Mouse (Mus musculus) testis, adult 2 months (tissue): ENCODE data around the gene Abcc9. TPM values are rescaled to one million over a fixed set of nuclear protein-coding genes. Genes with fewer than 3 reads are reported as not detected.

Experiments used
- H3K27ac ChIP-seq: fragments of 200-500 bp; 2 replicates; pipeline ENCODE4 v1.5.1; 2012; ENCODE audit warnings: low read depth, low read length; ENCODE audit not compliant: control insufficient read depth, insufficient read depth
- H3K27me3 ChIP-seq: fragments of 200-500 bp; 2 replicates; pipeline ENCODE4 v1.6.1; 2012; ENCODE audit warnings: mild to moderate bottlenecking, low read length, moderate library complexity; ENCODE audit not compliant: control insufficient read depth, insufficient read depth
- H3K36me3 ChIP-seq: fragments of 200-500 bp; 2 replicates; pipeline ENCODE4 v1.6.1; 2012; ENCODE audit warnings: mild to moderate bottlenecking, low read length; ENCODE audit not compliant: control insufficient read depth, insufficient read depth
- H3K4me1 ChIP-seq: fragments of 200-500 bp; 2 replicates; pipeline ENCODE4 v1.6.1; 2012; ENCODE audit warnings: low read length; ENCODE audit not compliant: control insufficient read depth, insufficient read depth
- H3K4me3 ChIP-seq: fragments of 200-500 bp; 2 replicates; pipeline ENCODE4 v1.5.1; 2012; ENCODE audit warnings: low read depth, mild to moderate bottlenecking, low read length, moderate library complexity, mixed read lengths; ENCODE audit not compliant: control insufficient read depth
- CTCF ChIP-seq: fragments of 200-500 bp; IDR thresholded peaks from 2 replicates; pipeline ENCODE4 v1.5.1; 2012; ENCODE audit warnings: low read depth, mild to moderate bottlenecking, inconsistent platforms, low read length, moderate library complexity; ENCODE audit not compliant: control insufficient read depth, insufficient read depth, insufficient replicate concordance
- POLR2A ChIP-seq: fragments of 200-500 bp; IDR thresholded peaks from 2 replicates; pipeline ENCODE4 v1.6.1; 2012; ENCODE audit warnings: low read depth, mild to moderate bottlenecking, inconsistent platforms, low read length, moderate library complexity; ENCODE audit not compliant: control insufficient read depth
- polyA plus RNA-seq: library from polyadenylated mRNA; depleted of rRNA; stranded (reverse); fragments of >200 nt; gene quantifications from 2 replicates; pipeline ENCODE4 v1.2.3, GENCODE M21; 2012

Abcc9 gene
- polyA plus RNA-seq, 1 experiment, result 0.78 TPM

- H3K4me3 ChIP-seq, result no peak overlapping the region
- no peaks in the 10 kb centered on the region for H3K27me3 ChIP-seq
- no peak for TF ChIP-seq POLR2A
- no peak for TF ChIP-seq CTCF
- H3K27ac ChIP-seq, result no peak overlapping the region
- peaks cover 7% of the 10 kb centered on the region for H3K4me1 ChIP-seq
- H3K36me3 ChIP-seq, result no peaks in the 10 kb centered on the region
Measured at GRCm38 (mm10) chr6:142703441-142703930, 1.4 kb upstream of the Abcc9 start.

- Histone ChIP-seq H3K27me3 (no peaks in the 10 kb centered on the region), H3K4me3 (no peak overlapping the region), H3K36me3 (no peaks in the 10 kb centered on the region), H3K27ac (no peak overlapping the region), H3K4me1 (peaks cover 7% of the 10 kb centered on the region)
- TF ChIP-seq POLR2A (0 out of 2 replicates have a peak, but pooled peaks have one; percentile 3), CTCF (no peak)
Measured at GRCm38 (mm10) chr6:142701161-142701560, 954 bp downstream of the Abcc9 start.

- H3K36me3 ChIP-seq, result no peaks in the 10 kb centered on the region
- TF ChIP-seq POLR2A (no peak), CTCF (no peak)
- no peak overlapping the region for H3K27ac ChIP-seq
- H3K4me1 ChIP-seq, result peaks cover 7% of the 10 kb centered on the region
- no peaks in the 10 kb centered on the region for H3K27me3 ChIP-seq
- no peak overlapping the region for H3K4me3 ChIP-seq
Measured at GRCm38 (mm10) chr6:142700753-142701152, 1.4 kb downstream of the Abcc9 start.

GRCm38 (mm10) chr6:142692085-142692484 is 10.0 kb downstream of the Abcc9 start:
- no peak overlapping the region for H3K27ac ChIP-seq
- TF ChIP-seq CTCF (no peak), POLR2A (no peak)

GRCm38 (mm10) chr6:142689673-142690072 is 12.4 kb downstream of the Abcc9 start:
- Histone ChIP-seq H3K4me1 (no peaks in the 10 kb centered on the region), H3K4me3 (no peak overlapping the region), H3K27me3 (no peaks in the 10 kb centered on the region), H3K27ac (no peak overlapping the region), H3K36me3 (no peaks in the 10 kb centered on the region)
- TF ChIP-seq CTCF (no peak), POLR2A (no peak)

More at GRCm38 (mm10) chr6:142692085-142692484, 10.0 kb downstream of the Abcc9 start:
- no peak overlapping the region for H3K4me3 ChIP-seq
- no peaks in the 10 kb centered on the region for H3K27me3 ChIP-seq
- no peaks in the 10 kb centered on the region for H3K4me1 ChIP-seq
- H3K36me3 ChIP-seq, result no peaks in the 10 kb centered on the region

GRCm38 (mm10) chr6:142682985-142683691 is 19.0 kb downstream of the Abcc9 start:
- Histone ChIP-seq H3K4me1 (no peaks in the 10 kb centered on the region), H3K27ac (no peak overlapping the region), H3K36me3 (no peaks in the 10 kb centered on the region), H3K4me3 (no peak overlapping the region), H3K27me3 (no peaks in the 10 kb centered on the region)
- TF ChIP-seq POLR2A (no peak), CTCF (no peak)

- Histone ChIP-seq H3K27ac (no peak overlapping the region), H3K4me1 (peaks cover 3% of the 10 kb centered on the region; the same call in 1 of the 2 replicates), H3K27me3 (no peaks in the 10 kb centered on the region), H3K4me3 (no peak overlapping the region), H3K36me3 (no peaks in the 10 kb centered on the region)
- no peak for TF ChIP-seq POLR2A
- TF ChIP-seq CTCF, result no peak
Measured at GRCm38 (mm10) chr6:142670021-142670420, 32.1 kb downstream of the Abcc9 start.

- H3K27me3 ChIP-seq, result no peaks in the 10 kb centered on the region
- TF ChIP-seq POLR2A, result no peak
- TF ChIP-seq CTCF, result no peak
- H3K36me3 ChIP-seq, result no peaks in the 10 kb centered on the region
- H3K27ac ChIP-seq, result no peak overlapping the region
- peaks cover 3% of the 10 kb centered on the region; the same call in 1 of the 2 replicates for H3K4me1 ChIP-seq
- H3K4me3 ChIP-seq, result no peak overlapping the region
Measured at GRCm38 (mm10) chr6:142669343-142669742, 32.8 kb downstream of the Abcc9 start.
